Mouse (Mus musculus) megakaryocyte, embryonic 14.5 days (primary cell): Measurements from ENCODE around the gene Pax9. TPM values are rescaled to one million over a fixed set of nuclear protein-coding genes. Genes with fewer than 3 reads are reported as not detected.

Experiments used
- H3K27me3 ChIP-seq: replicated peaks from 2 replicates; pipeline ENCODE3; 2012; ENCODE audit warnings: inconsistent platforms
- H3K36me3 ChIP-seq: replicated peaks from 2 replicates; pipeline ENCODE3; 2012; ENCODE audit warnings: low read length, inconsistent platforms, mixed read lengths
- H3K4me1 ChIP-seq: 2 replicates; pipeline ENCODE4 v1.6.1; 2012; ENCODE audit warnings: inconsistent platforms
- H3K4me3 ChIP-seq: replicated peaks from 2 replicates; pipeline ENCODE3; 2012; ENCODE audit warnings: moderate library complexity, mild to moderate bottlenecking, inconsistent platforms
- H3K9me3 ChIP-seq: 2 replicates; pipeline ENCODE4 v1.6.1; 2012; ENCODE audit warnings: inconsistent platforms
- FLI1 ChIP-seq: IDR thresholded peaks from 2 replicates; pipeline ENCODE4 v1.6.1; 2012; ENCODE audit warnings: low read length, inconsistent platforms, mixed read lengths
- GATA1 ChIP-seq: IDR thresholded peaks from 3 replicates; pipeline ENCODE4 v1.6.1; 2012; ENCODE audit warnings: mixed read lengths, low read length, inconsistent platforms, borderline replicate concordance
- polyA plus RNA-seq: library from polyadenylated mRNA; stranded (reverse); fragments of >175 nt; gene quantifications from 2 replicates; pipeline ENCODE4 v1.2.3, GENCODE M21; 2012; ENCODE audit warnings: low replicate concordance; ENCODE audit not compliant: insufficient read depth

Gene Pax9
- polyA plus RNA-seq, 1 experiment = not detected

DNA sequence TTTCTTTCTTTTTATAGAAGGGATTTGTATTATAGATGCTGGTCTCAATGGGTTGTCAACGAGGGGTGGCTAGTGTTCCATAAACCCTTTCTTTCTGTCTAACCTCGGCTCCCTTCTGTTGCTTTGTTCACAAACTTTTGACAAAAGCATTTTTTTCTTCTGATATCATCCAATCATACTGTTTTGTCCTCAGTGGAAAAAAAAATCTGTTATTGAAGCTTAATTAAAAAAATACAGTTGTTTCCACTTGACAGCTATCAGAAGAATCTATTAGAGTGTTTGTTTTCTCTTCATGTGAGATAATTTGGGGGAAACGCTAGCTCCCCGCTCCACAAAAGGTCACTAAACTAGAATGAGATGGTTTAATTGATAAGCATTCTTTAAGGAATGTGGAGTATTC is 36.1 kb downstream of the Pax9 start:
- no peaks in the 10 kb centered on the region for H3K36me3 ChIP-seq
- H3K27me3 ChIP-seq = no peaks in the 10 kb centered on the region
- H3K9me3 ChIP-seq = no peaks in the 10 kb centered on the region
- H3K4me3 ChIP-seq = no peak overlapping the region
- H3K4me1 ChIP-seq = no peaks in the 10 kb centered on the region
- no peak for TF ChIP-seq FLI1
- TF ChIP-seq GATA1 = no peak

GRCm38 (mm10) chr12:56737104-56737503 is 45.5 kb downstream of the Pax9 start:
- Histone ChIP-seq H3K27me3 (no peaks in the 10 kb centered on the region), H3K4me1 (no peaks in the 10 kb centered on the region), H3K36me3 (no peaks in the 10 kb centered on the region), H3K4me3 (no peak overlapping the region), H3K9me3 (no peaks in the 10 kb centered on the region)
- TF ChIP-seq GATA1 = no peak
- TF ChIP-seq FLI1 = no peak

Other genes with a start within 250 kb of the Pax9 start
- gene Nkx2-1, start 154.9 kb upstream of the Pax9 start, polyA plus RNA-seq = not detected in 2 replicates
- gene Nkx2-9, start 78.5 kb upstream of the Pax9 start, polyA plus RNA-seq = not detected in 2 replicates